Mouse (Mus musculus) adrenal gland, postnatal 36 days (tissue): ENCODE measurements at regions not wholly inside any gene's neighbourhood (a gene's known extent, or its start where the extent isn't known, plus 50 kb on each side); places are given as distances from the start of the nearest gene placed in this dataset.
A peak's percentile ranks its signal among the peaks of the same experiment; 100 is the strongest.

Experiments used
- DNase-seq, 2 experiments: peaks; one replicate each; pipeline ENCODE4 v3.0.0; 2021; ENCODE audit warnings: mixed read lengths in 1 of 2

GRCm38 (mm10) chr11:7944373-7944772 lies 720.0 kb downstream of the Tns3 start:
- no peak for DNase-seq

- DNase-seq = no peak
These were observed 719.9 kb upstream of the Igfbp3 start for GRCm38 (mm10) chr11:7933611-7934010.

GRCm38 (mm10) chr11:7932638-7933037 lies 718.9 kb upstream of the Igfbp3 start:
- no peak for DNase-seq

GRCm38 (mm10) chr11:7931064-7931797 lies 717.5 kb upstream of the Igfbp3 start:
- no peak for DNase-seq

GRCm38 (mm10) chr11:7927676-7928075 lies 714.0 kb upstream of the Igfbp3 start:
- DNase-seq = no peak

- no peak for DNase-seq
These were observed 698.3 kb upstream of the Igfbp3 start for GRCm38 (mm10) chr11:7912036-7912435.

GRCm38 (mm10) chr11:7900266-7900665 lies 686.5 kb upstream of the Igfbp3 start:
- no peak for DNase-seq

GRCm38 (mm10) chr11:7898204-7898603 lies 684.5 kb upstream of the Igfbp3 start:
- no peak for DNase-seq

GRCm38 (mm10) chr11:7880506-7880905 lies 666.8 kb upstream of the Igfbp3 start:
- DNase-seq = no peak

GRCm38 (mm10) chr11:7864116-7864515 lies 650.4 kb upstream of the Igfbp3 start:
- DNase-seq = no peak

GRCm38 (mm10) chr11:7863711-7864110 lies 650.0 kb upstream of the Igfbp3 start:
- DNase-seq = peak; percentile 2 to 8

GRCm38 (mm10) chr11:7862547-7862946 lies 648.8 kb upstream of the Igfbp3 start:
- peak; percentile 10 to 25 for DNase-seq

- DNase-seq = no peak
These were observed 638.9 kb upstream of the Igfbp3 start for GRCm38 (mm10) chr11:7852612-7853011.

- peak in 1 of 2 experiments; percentile 5 for DNase-seq
These were observed 624.9 kb upstream of the Igfbp3 start for GRCm38 (mm10) chr11:7838311-7839237.

GRCm38 (mm10) chr11:7837486-7837885 lies 623.8 kb upstream of the Igfbp3 start:
- DNase-seq = no peak

- no peak for DNase-seq
These were observed 620.4 kb upstream of the Igfbp3 start for GRCm38 (mm10) chr11:7834151-7834550.

- no peak for DNase-seq
These were observed 618.7 kb upstream of the Igfbp3 start for GRCm38 (mm10) chr11:7832376-7832775.

- peak in 1 of 2 experiments; percentile 4 for DNase-seq
These were observed 616.0 kb upstream of the Igfbp3 start for GRCm38 (mm10) chr11:7829770-7830169.

- DNase-seq = no peak
These were observed 614.3 kb upstream of the Igfbp3 start for GRCm38 (mm10) chr11:7828001-7828400.

- no peak for DNase-seq
These were observed 613.7 kb upstream of the Igfbp3 start for GRCm38 (mm10) chr11:7827402-7827801.

GRCm38 (mm10) chr11:7815750-7816149 lies 602.0 kb upstream of the Igfbp3 start:
- peak; percentile 43 to 52 for DNase-seq

GRCm38 (mm10) chr11:7814556-7814955 lies 600.8 kb upstream of the Igfbp3 start:
- DNase-seq = no peak

- no peak for DNase-seq
These were observed 598.7 kb upstream of the Igfbp3 start for GRCm38 (mm10) chr11:7812436-7812835.
